ENCODE assay signal across 15 mouse cellular contexts in the genomic region with DNA sequence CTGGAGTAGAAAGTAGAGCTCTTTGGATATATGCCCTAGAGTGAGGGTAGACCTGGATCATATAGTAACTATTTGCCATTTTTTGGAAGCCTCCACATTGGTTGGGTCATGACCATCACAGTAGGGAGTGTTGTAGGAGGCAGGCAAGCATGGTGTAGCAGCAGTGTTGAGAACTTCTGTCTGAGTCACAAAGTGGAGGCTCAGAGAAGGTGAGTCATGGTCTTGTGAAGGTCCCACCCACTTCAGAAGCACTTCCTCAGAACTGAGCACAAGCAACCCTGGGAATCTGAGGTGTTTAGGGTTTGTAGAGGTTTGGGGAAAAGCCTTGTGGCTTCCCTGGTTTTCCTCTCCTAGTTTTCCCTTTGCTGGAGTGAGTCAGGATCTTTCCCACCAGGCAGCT. TPM values are rescaled to one million over a fixed set of nuclear protein-coding genes. Genes with fewer than 3 reads are reported as not detected.
"Had no signal": no experiment of that assay in that cellular context is flagged by ENCODE, and none has a peak within 500 bp of the region (broad histone marks: within the 10 kb centered on the region; RNA-seq: fewer than 3 reads in every experiment).

No protein-coding gene starts in this region.

RNA-seq across cellular contexts. Expression of gene H60b, which starts 10.7 kb away (rescaled TPM):
- total RNA-seq: common myeloid progenitor, adult 5-6 weeks; gastrocnemius, adult 18-20 months; gastrocnemius, adult 2 months; gastrocnemius, adult 8-10 months; gastrocnemius, postnatal 14 days; gastrocnemius, postnatal 25 days; gastrocnemius, postnatal 36 days; granulocyte monocyte progenitor cell, adult 5-6 weeks; heart, adult 18-20 months; heart, adult 2 months; heart, adult 8-10 months had no signal
- polyA plus RNA-seq: erythroblast, embryonic 14.5 days; heart, adult 2 months had no signal

RNA-seq across cellular contexts. Expression of gene Raet1e, which starts 10.7 kb away (rescaled TPM):
- total RNA-seq: common myeloid progenitor, adult 5-6 weeks; forebrain, postnatal 0 days; gastrocnemius, adult 2 months; gastrocnemius, postnatal 25 days; gastrocnemius, postnatal 36 days; heart, adult 2 months; heart, adult 8-10 months had no signal
- polyA plus RNA-seq: cerebellum, adult 2 months; erythroblast, embryonic 14.5 days; frontal cortex, adult 2 months had no signal

RNA-seq across cellular contexts. Expression of gene E030030I06Rik, which starts 20.0 kb away (rescaled TPM):
- total RNA-seq: forebrain, postnatal 0 days had no signal
- polyA plus RNA-seq: erythroblast, embryonic 14.5 days had no signal
